Mouse (Mus musculus) heart, adult 2 months (tissue): ENCODE results near the gene Crybb1.

Experiments
- CTCF ChIP-seq: fragments of 200-600 bp; IDR thresholded peaks from 2 replicates; pipeline ENCODE4 v1.8.1; 2022; ENCODE audit warnings: antibody characterized with exemption, mild to moderate bottlenecking, moderate library complexity
- POLR2A ChIP-seq: fragments of 200-500 bp; IDR thresholded peaks from 2 replicates; pipeline ENCODE4 v1.6.1; 2011; ENCODE audit warnings: mild to moderate bottlenecking, low read depth, low read length, control low read depth; ENCODE audit not compliant: insufficient read depth

GRCm38 (mm10) chr5:112227354-112227753 lies 28.3 kb upstream of the Crybb1 start:
- TF ChIP-seq POLR2A (no peak), CTCF (no peak)
